Mouse (Mus musculus) stomach, postnatal 0 days (tissue): Measurements from ENCODE around the gene Thbs4.

Source experiments
- CTCF ChIP-seq: IDR thresholded peaks from 2 replicates; pipeline ENCODE4 v1.5.1; 2016; ENCODE audit warnings: antibody characterized with exemption, low read depth, mild to moderate bottlenecking, moderate library complexity
- EP300 ChIP-seq: optimal IDR thresholded peaks from 2 replicates; pipeline ENCODE3; 2016; ENCODE audit warnings: antibody characterized with exemption

DNA sequence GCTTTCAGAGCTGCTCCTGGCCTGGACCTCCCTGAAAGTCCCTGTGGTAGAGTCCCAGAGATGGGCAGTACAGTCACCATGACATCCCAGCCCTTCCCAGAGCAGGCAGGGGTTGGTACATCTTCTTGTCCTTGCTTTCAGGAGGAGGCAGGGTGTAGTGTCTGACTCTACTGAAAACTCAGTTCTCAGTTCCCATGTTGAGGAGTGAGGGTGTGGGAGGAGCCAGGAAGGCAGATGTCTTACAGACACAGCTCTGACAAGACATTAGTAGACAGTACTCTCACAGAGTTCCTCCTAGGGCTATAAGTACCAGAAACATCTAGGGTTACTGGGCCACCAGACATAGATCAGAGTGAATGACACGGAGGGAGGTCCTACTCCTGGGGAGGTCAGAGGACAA, 32.3 kb downstream of the Thbs4 start:
- no peak for TF ChIP-seq EP300
- no peak for TF ChIP-seq CTCF
